Comparison of ENCODE assay signal across 1 mouse cellular context in the genomic region with DNA sequence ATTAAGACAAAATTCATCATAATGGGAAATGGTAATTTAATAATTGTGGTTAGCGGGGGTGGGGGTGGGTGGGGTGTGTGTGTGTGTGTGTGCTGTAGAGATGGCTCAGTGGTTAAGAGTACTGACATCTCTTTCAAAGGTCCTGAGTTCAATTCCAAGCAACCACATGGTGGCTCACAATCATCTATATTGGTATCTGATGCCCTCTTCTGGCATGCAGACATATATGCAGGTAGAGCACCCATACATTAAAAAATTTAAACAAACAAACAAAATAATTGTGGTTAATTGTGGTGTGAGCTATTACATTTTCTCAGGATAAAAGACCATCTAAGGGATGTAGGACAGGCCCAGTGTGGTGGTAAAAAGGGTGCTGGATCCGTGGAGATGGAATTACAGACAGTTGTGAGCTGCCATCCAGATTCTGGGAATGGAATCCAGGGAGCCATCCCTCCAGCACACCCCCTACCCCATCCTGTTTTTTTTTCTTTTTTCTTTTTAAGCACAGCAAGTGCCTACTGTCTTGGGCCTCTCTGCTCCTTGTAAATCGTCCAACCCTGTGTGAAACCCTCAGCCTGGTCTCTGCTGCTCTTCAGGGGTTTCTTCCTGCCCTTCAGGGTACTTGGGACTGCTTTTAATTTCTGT.
TF ChIP-seq lines count a peak whose summit lies in the region.

No protein-coding gene starts in this region.

TF ChIP-seq in MEL, 35 proteins besides CTCF, POLR2A, EP300 and RAD21:
- TF ChIP-seq SIN3A (IDR thresholded peaks at IDR 0.05; ENCODE audit: low read length): peak; percentile 35; the same call in 1 of the 2 replicates
- no peak for TF ChIP-seq JUND (IDR thresholded peaks at IDR 0.05; ENCODE audit: low read depth, low read length)
- no peak for TF ChIP-seq BHLHE40 (IDR thresholded peaks at IDR 0.05; ENCODE audit: borderline replicate concordance, low read depth, low read length)
- no peak for TF ChIP-seq MAZ (IDR thresholded peaks at IDR 0.05; ENCODE audit: low read depth, low read length)
- no peak for TF ChIP-seq MXI1 (IDR thresholded peaks at IDR 0.05; ENCODE audit: low read depth, low read length)
- no peak for TF ChIP-seq NELFE (IDR thresholded peaks at IDR 0.05; ENCODE audit: low read depth, low read length)
- peak; percentile 67 for TF ChIP-seq SMC3 (IDR thresholded peaks at IDR 0.05; ENCODE audit: low read depth, low read length)
- TF ChIP-seq ETS1 (IDR thresholded peaks at IDR 0.05; ENCODE audit: low read depth, low read length): no peak
- TF ChIP-seq ZKSCAN1 (IDR thresholded peaks at IDR 0.05; ENCODE audit: low read depth, low read length): no peak
- no peak for TF ChIP-seq GATA1 (IDR thresholded peaks at IDR 0.05; ENCODE audit: low read depth, low read length)
- no peak for TF ChIP-seq ELF1 (IDR thresholded peaks at IDR 0.05; ENCODE audit: low read depth, low read length)
- TF ChIP-seq MYC (IDR thresholded peaks at IDR 0.05; ENCODE audit: low read depth, low read length): peak; percentile 94
- no peak for TF ChIP-seq CHD2 (IDR thresholded peaks at IDR 0.05; ENCODE audit: low read length)
- TF ChIP-seq TCF12 (IDR thresholded peaks at IDR 0.05; ENCODE audit: low read depth, low read length): no peak
- no peak for TF ChIP-seq ZNF384 (IDR thresholded peaks at IDR 0.05; ENCODE audit: low read depth, low read length)
- TF ChIP-seq ZC3H11A (IDR thresholded peaks at IDR 0.05; ENCODE audit: low read depth, low read length): peak; percentile 49
